Mouse (Mus musculus): ENCODE results near the gene Ms4a6d.
"Not testable (repeated sequence)": the region's sequence is repeated elsewhere in the genome, so short reads cannot be mapped to it uniquely, and the experiment has no call there.

The Ms4a6d gene

DNA sequence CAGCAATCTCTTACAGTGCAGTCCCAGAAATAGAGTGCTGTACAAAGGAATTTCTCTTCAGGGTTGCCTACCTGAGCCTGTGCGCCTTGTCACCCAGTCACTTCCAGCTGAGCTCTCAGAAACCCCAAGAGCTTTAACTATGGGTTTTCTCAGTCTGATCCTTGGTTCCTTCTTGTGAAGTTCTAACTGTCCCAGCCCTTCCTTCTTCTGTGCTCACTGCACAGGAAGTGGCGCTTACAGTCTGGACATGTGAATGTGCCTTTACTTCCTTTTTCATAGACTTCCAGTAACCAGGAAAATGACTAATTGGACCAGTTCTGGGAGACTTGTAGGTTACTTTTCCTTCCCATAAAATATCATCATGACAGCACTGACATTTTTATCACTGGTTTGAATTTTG, at the start of gene Ms4a6d:
TSS of gene Ms4a6d (minus strand) at position 247 of the 400 bp plus-strand sequence.
- no peak for DNase-seq

DNA sequence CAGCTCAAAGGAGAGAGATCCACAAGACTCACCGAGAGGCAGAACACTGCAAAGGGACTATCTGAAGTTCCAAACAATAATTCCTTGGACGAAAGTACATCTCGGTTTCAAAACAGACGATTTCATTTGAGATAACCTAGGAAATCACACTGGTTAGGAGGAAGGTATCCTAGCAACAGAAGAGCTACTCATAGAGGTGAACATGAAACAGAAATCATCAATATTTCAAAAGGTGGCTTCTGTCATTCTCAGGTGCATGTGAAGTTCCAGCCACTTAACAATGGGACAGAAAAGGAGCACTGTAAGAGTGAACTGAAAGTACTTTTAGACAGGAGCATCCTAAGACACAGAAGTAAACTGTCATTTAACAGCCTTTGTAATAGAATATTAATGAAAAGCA, 44.9 kb upstream of the Ms4a6d start:
- no peak for DNase-seq

DNA sequence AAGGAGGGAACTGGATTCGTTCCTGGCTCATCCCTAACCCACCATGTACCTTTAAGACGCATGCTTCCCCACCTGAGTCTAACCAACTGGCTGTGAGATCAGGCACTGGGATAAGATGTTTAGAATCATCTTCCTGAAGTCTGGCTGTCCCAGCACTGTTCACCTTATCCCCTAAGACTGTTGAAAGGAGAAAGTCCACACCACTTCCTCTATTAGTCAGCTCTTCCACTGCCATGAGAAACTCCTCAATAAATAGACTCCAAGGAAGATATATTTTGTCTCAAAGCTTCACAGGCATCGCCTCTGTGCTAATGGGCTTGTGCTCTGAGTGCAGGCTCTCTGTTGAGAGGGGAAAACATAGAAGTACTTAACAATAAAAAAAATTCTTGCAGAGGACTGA, 41.5 kb upstream of the Ms4a6d start:
- no peak for DNase-seq

DNA sequence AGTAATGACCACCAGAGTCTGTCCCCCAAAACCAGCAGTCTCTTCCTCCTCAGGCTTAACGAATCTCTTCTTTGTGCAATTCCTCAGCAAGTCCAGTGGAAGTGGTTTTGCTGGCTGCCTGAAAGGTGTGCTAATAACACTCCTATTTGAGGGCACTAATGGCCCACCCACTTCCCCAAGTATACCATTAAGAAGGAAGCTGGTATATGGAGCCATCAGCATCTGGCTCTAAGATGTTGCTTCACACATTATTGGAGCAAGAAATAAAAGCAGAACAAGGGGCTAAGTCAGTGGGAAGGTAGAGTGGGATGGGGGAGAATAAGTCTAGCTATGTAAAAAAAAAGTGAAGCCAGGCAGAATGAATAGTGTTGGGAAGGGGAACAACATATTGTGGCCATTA, 36.1 kb upstream of the Ms4a6d start, which contains the start of gene Ms4a3:
TSS of gene Ms4a3 (minus strand) at position 120 of the 400 bp plus-strand sequence.
- no peak for DNase-seq

DNA sequence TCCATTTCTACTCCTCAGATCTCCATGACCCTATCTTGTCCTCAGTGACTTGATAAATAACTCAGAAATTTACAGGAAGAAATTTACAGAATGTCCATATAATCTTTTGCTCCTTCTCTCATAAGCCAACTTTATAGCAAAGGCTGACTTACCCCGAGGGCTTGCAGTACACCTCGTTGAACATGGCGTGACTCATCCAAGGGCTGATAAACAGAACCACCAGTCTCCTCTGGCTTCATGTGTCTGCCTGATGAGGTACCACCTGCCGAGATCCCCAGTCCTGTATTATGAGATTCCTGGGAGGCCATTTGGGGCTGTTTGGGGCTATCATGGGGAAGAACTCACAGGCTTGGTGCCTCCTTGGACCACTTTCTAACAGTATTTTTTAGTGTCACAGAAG, 34.4 kb upstream of the Ms4a6d start:
- DNase-seq: no peak

DNA sequence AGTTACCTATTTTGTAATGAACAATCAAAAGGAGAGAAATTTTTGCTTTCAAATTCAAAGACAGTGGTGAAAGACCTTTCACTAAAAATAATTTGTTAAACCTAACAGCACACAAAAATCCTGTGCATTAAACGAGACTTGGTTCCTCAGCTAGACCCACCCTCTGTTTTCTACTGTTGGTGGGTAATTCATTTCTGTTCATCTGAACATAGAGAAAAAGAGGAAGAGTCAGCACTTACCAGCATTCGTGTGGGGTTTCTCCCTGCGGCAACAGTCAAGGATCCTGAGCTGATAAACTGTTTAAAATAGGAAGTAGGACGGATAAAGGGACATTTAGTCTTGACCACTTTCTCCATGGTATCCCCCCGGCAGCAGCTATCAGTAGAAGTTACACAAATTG, 30.9 kb upstream of the Ms4a6d start:
- no peak for DNase-seq

DNA sequence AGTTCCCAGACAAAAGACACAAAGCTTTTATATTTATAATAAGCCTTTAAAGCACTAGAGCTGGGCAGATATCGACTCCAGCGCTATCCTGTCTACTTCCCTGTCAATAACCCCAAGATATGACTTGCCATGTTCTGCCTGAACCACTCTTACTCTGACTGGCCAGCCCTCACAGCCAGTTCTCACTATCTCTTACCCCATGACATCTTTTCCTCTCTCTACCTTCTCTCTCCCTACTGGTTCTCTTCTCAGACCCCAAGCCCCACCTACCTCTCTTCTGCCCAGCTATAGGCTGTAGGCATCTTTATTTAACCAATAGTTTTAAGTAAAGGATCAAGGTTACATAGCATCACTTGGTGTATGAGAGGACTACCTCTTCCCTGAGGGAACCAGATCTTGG, 29.7 kb upstream of the Ms4a6d start:
- DNase-seq: no peak

DNA sequence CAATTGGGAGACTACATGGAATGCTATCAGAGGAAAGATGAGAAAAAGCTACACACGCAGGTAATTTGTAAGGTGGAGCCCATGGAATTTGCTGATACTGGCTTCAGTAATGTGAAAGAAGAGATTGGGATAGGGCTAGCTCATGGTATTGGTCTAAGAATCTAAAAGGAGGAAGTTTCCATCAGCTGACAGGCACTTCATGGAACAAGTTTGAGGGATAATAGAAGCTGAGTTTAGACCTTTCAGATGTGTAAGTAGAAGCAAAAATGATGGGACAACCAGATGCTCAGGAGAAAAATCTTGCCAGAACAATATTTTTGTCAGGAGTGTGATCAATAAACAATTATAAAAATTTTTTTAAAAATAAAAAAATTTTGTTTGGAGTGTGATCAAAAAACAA, 29.1 kb upstream of the Ms4a6d start:
- no peak for DNase-seq

DNA sequence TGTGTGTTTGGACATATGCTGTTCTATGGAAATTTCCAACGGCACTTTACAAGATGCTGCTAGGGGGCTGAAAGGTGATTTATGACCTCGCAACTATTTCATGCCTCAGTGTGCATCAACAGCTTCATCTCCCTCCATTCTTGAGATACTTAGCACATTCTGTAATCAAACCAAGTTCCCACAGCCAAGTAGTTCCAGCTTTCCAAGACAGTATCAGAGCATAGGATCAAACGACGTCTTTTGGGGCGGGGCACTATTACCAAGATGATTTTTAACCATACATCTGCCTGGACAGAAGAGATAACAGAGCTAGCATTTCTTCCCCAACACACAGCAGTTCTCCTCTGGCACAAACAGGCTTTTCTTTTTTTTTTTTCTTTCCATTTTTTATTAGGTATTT, 20.6 kb upstream of the Ms4a6d start:
- DNase-seq: no peak

DNA sequence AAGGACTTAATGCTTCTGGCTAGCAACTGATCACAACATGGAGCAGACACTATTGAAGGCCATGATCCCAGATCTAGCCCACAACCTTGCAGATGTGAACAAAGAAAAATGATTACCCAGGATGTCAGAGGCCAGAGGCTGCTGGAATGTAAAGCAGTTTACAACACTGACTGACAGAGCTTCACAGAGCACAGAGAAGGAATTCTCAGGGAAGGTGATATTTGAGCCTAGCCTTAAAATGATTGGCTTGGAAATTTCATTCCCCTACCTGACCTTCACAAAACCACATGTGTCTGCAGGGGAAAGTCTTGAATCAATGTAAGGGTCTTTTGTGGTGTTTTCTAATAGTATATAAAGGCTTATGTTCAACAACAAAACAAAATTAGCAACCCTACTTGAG, 20.2 kb upstream of the Ms4a6d start:
- no peak for DNase-seq

DNA sequence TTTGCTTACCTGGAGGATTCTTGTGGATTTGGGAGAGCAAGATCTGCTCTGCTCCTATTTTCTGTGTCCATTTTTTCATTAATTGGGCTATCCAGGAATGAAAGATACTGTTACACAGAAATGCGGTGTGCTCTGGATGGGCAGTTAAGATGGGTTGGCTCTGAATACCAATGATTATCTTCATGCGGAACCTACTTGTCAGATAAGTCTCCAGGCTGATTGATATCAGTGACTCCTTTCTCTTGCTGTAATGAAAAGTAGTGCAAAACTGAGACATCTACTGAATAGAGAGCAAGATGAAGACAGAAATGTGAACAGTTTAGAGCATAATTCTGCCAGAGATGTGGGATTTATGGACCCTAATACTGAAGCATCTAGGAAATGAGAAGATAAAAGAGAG, 18.9 kb upstream of the Ms4a6d start, which contains the start of gene Ms4a2:
TSS of gene Ms4a2 (minus strand) at position 169 of the 400 bp plus-strand sequence.
- DNase-seq: no peak

DNA sequence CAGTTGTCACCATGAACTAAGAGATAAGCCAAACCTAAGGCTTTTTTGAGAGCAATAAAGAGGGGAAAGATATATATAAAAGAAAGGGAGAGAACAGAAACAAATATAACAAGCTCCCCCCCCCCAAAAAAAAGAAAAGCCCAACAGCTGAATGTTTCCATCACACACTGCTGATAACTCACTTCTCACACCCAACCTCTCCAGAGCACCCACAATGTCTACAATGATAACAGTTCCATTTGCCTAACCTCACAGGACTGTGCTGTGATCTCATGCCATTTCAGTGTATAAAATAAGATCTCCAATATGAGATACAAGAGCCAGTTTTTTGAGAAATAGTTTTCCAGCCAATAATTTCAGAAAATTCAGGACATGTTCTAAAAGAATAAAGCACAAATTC, 13.3 kb upstream of the Ms4a6d start:
- no peak for DNase-seq

DNA sequence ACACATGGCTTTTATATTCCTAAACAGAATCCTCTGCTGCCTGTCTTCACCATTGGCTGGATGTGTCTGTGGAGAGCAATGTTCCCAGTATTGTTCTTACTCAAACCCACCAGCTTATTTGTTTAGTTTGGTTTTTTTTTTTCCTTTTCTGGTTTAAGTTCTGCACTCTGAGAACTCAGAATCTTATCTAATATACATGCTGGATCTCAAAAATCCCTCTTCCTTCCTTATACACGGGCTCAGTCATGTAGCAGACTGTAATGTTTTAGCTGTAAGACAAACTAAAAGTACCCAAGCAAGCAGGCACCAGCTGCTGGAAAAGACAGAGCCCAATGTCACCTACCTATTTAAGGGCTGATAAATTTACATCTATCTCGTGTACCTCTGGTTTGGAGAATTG, 10.2 kb upstream of the Ms4a6d start:
- no peak for DNase-seq

DNA sequence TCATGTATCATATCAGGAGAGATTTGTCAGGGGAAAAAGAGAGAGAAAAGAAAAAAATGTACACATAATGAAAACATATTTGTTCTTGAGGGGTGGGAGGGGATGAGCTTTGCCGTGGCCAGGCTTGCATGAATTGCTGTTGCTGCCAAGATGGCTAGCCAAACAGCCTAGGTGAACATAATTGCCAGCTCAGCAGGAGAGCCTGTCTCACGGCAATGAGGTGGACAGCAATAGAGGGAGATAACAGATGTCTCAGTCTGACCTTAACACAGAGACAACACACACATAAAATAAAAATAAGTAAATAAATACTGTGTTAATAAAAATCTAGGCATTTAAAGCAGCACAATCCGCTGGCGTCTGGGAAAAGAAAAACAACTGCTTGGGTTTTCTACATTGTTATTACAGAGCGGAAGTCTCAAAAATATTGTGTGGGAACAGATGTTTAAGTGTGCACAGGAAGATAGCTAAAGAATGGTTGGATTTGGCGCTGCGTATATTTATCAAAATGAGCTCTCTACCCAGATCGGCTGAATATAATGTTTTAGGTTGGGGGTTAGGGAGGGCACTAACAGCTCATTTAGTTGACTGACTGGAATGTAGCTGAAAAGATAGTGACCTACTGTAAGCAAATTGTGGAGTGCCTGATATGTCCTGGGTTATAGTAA, 9.3 kb upstream of the Ms4a6d start:
- DNase-seq: peak; percentile 18 to 57

DNA sequence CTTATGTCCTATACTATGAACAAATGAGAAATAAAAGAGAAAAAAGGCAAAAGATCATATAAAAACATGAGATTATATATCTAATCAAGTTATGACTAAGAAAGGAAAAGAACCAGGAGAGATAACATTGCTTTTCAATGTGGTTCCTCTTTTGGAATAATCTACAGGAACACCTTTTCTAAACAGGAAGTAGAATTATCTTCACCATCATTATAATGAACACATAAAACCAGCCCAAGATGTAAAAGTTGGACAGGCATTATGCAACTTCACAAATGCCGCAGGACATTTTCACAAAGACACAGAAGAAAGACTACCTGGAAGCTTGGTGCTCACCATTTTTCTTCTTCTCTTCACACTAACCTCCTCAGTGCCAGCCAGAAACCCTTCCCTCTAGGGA, 8.4 kb upstream of the Ms4a6d start:
- no peak for DNase-seq

DNA sequence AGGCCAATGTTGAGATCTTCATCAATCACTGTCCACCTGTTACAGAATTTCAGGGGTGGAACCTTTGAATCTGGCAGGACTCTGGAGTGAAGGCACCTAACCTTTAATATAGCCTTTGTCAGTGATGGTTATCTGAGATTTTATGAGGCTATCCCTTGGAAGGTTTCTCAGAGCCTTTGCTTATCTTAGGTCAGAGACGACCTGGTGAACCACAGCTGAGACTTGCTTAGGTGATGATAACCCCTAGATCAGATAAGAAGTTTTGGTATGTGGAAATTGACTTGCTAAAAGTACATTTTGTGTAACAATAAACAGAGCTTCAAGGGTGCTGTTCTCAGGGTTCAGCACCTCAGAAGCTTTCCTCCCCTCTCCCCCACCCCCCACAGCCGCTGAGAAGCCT, 7.6 kb upstream of the Ms4a6d start:
- no peak for DNase-seq

DNA sequence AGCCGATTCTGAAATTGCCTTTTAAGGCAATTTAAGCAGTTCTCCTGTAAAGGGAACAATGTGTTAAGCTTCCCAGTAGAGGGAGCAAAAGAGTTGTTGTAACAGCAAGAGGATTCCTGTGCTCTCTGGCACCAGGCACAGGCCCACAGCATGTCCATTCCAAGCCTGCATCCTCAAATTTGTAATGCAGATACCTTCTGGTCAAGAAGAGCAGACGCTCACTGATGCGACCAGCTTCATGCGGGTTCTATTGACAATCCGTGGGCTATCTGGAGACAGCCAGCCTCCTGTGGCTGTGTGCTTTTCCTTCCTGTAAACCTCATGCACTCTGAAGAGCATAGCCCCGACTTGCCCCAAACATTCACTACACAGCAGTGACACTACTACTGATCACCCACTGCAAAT, 6.9 kb upstream of the Ms4a6d start:
- DNase-seq: peak; percentile 41 to 55

DNA sequence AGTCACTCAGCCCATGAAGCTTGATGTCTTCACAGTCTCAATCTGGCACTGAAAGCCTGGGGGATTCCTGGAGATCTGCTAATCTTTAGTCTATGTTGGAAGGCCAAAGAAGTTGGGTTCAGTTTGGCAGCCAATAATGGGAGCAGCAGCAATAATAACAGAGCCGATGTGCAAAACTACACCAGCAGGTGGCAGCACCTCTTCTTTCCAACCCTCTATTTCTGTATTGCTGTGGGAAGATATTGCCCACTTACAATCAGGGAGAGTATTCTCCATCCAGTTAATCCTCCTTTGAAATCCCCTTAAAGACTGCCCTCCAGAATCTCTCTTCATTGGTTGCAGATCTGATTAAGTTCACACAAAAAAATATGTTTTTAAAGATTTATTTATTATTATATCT, 3.5 kb upstream of the Ms4a6d start:
- peak; percentile 26 to 55 for DNase-seq

DNA sequence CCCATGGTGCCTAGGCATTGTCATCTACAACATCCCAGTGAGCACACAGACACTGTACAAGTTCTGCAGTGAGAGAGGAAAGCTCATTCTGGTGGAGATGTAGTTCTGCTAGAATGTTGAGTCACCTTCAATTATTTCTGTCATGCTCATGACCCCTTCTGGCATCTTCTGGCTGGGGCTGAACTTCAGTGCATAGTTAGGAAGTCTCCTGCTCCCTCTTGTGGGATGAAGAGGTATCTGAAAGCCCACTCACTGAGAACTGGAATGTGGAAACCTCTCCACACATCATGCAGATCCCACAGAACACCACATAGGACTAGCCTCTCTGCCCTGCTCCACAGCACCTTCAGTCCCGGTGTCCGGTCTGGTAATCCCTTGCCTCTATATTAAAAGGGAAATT, 2.6 kb downstream of the Ms4a6d start:
- DNase-seq: no peak

DNA sequence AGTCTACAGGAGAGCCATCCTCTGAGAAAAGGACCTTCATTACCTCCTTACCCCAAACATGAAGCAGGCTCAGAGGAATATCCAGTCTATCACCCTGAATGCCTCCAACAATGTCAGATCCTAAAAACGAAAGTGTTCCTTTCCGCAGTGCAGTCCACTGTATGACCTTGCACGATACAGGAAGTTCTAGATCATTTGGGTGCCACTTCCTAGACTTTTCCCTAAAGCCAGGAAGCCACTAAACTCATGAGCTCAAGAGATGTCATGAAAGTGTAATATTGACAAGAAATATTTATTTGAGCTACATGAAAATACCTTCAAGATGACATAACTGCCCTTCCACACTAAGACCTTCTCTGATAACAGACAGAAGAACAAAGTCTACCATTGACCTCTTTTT, 3.3 kb downstream of the Ms4a6d start:
- DNase-seq: no peak

DNA sequence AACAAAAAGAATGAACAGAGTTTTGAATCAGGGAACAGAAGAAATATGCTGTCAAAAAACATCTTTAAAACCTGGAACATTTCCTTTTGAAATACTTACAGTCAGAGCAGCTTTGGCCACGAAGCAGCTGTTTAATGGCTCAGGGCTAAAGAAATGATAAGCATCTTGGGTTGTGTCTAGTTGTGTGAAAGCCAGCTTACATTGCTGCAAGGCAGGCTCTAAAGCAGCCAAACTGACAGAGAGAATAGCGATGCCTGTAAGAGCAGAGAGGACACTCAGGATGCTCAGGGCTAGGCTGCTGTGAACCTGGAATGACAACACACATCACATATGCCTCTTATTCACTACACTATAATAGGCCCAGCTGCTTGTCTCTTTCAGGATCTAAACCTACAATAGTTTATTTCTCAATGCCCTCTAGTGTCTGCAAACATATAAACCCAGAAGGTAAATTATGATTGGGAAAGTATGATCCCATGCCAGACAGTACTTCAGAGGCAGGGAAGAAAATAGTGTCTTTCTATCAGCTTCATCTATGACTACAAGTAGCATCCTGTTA, 14.7 kb downstream of the Ms4a6d start:
- no peak for DNase-seq

DNA sequence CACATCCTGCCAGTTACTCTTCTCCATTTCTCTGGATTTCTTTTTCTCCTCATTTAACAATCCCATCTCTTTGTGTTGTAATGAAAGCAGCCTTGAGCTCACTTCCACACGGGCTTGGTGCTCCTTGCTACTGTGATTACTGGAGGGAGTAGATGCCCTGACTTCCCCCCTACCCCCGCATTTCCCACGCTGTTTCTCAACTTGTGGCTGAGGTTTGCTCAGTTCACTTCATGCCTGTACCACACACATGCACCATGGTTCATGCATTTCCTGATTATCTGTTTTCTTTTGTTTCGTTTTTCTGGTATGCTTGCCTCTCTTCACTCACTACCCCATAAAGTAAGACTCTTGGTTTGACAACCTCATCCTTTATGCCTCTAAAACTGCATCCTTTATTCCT, 15.4 kb downstream of the Ms4a6d start:
- DNase-seq: no peak

DNA sequence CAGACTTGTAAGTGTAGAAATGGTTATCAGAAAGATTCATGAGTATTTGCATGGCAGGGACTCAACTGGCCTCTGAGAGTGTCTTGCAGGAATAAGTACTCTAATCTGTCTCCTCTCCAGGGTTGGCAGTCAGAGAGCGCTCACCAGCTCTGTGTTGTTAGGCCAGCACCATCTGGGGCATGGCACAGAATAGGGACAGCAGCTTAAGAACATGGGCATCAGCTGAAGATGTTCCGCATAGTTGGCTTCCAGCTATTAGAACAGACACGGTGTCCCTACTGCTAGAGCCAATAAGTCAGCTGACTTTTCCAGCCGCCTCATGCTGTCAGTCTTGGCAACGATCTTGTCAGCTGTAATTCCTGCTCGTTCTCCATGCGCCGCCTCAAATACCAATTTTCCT, 29.7 kb downstream of the Ms4a6d start:
- DNase-seq: no peak

DNA sequence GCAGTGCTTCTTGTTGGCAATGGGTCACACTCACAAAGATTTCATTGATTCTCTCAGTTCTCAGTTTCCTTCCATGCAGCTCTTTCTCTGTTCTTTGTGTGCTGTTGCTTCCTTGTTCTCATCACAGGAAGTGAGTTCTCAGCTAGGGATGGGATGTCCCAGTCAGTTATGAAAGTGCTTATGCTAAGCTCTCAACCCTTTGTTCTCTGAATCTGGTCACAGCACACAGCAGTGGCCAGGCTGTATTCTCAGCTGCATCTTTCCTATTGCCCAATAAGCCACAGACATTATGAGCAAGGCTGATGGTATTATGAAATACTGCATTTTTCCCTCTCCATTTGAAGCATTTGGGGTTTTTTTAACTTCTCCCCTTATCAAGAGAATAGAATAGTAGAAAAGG, 45.1 kb downstream of the Ms4a6d start:
- not testable (repeated sequence) for DNase-seq

DNA sequence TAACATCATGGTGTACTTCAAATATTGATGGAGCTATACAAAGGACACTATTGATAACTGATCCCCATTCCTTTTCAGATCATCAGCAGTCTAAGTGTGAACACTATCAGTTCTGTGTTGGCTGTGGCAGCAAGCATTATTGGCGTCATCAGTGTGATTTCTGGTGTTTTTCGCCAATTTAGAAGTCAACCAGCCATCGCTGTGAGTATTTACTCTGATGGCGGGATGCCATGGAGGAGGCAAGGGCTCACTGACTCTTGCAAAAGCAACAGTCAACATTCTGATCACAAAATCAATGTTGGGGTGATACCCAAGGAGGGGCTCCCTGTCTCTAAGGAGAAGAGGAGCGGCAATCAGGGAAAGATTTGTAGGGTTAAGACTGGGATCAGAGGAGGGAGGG, 49.9 kb downstream of the Ms4a6d start:
- no peak for DNase-seq

Measured in cerebellum, postnatal 25 days (tissue).